Mouse (Mus musculus): ENCODE measurements at regions not wholly inside any gene's neighbourhood (a gene's known extent, or its start where the extent isn't known, plus 50 kb on each side); places are given as distances from the start of the nearest gene placed in this dataset.

DNA sequence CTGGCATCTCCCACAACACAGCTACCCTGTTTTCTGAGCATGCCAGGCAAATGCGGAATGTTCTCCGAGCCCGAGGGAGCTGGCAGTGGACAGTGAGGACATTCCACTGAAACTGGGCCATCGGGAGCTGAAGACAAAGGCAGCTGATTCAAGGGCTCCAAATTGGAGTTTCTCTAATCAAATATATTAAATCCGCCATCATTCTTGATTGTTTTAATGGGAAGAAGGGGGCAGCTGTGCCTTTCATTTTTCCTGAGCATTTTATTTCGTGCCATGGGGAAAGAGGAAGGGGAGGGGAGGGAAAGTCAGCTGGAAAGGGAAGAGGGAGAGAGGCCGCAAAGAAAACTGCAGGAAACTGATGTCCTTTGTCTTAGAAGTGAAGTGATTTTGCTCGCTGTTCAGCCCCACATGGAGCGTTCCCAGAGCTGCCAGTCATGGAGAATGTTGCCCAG lies 373.9 kb downstream of the Cog6 start:
- TF ChIP-seq EP300 (IDR thresholded peaks at IDR 0.05; ENCODE audit: low read depth), result no peak
- TF ChIP-seq CTCF (IDR thresholded peaks at IDR 0.05; ENCODE audit: low read depth), result no peak
